Mouse (Mus musculus) macrophage (primary cell): Measurements from ENCODE around the gene Maml3. TPM values are rescaled to one million over a fixed set of nuclear protein-coding genes. Genes with fewer than 3 reads are reported as not detected.

ENCODE experiments used
- H3K27ac ChIP-seq: fragments of 350-480 bp; formaldehyde crosslinking; 2 replicates; pipeline ENCODE4 v1.9.0; 2021
- H3K36me3 ChIP-seq: fragments of 350-480 bp; formaldehyde crosslinking; 2 replicates; pipeline ENCODE4 v1.9.0; 2021; ENCODE audit errors: inconsistent target
- H3K4me3 ChIP-seq: fragments of 350-480 bp; formaldehyde crosslinking; 2 replicates; pipeline ENCODE4 v1.9.0; 2021; ENCODE audit errors: inconsistent target
- H3K79me2 ChIP-seq: fragments of 350-480 bp; formaldehyde crosslinking; 2 replicates; pipeline ENCODE4 v1.9.0; 2021; ENCODE audit errors: inconsistent target
- WGBS: methylation state at CpG from one replicate; pipeline ENCODE4 v1.1.7; 2026; ENCODE audit warnings: inconsistent platforms; ENCODE audit not compliant: missing documents; 5-methylcytosine and 5-hydroxymethylcytosine counted together
- polyA plus RNA-seq: library from polyadenylated mRNA; stranded (reverse); fragments of 250-400 nt; gene quantifications from 3 replicates; pipeline ENCODE4 v1.2.4, GENCODE M21; 2018; ENCODE audit warnings: inconsistent platforms

Maml3 gene
- polyA plus RNA-seq, 1 experiment from 2014 or later = 0.72 TPM

- Histone ChIP-seq H3K36me3 (no peaks in the 10 kb centered on the region), H3K79me2 (no peaks in the 10 kb centered on the region), H3K4me3 (no peak overlapping the region), H3K27ac (no peak overlapping the region)
- 36% methylated on average over 5 of the region's 5 CpGs for WGBS
These were observed 123.4 kb downstream of the Maml3 start for GRCm38 (mm10) chr3:51981496-51981895.

GRCm38 (mm10) chr3:51977654-51978352 lies 127.1 kb downstream of the Maml3 start:
- H3K27ac ChIP-seq = no peak overlapping the region
- 95% methylated on average over 8 of the region's 8 CpGs for WGBS
- H3K36me3 ChIP-seq = no peaks in the 10 kb centered on the region
- H3K79me2 ChIP-seq = no peaks in the 10 kb centered on the region
- no peak overlapping the region for H3K4me3 ChIP-seq

- no peak overlapping the region for H3K27ac ChIP-seq
- no peak overlapping the region for H3K4me3 ChIP-seq
- no peaks in the 10 kb centered on the region for H3K79me2 ChIP-seq
- no peaks in the 10 kb centered on the region for H3K36me3 ChIP-seq
- 94% methylated on average over 7 of the region's 7 CpGs for WGBS
These were observed 130.3 kb downstream of the Maml3 start for GRCm38 (mm10) chr3:51974601-51975000.

- WGBS = 67% methylated on average over 6 of the region's 6 CpGs
- H3K36me3 ChIP-seq = no peaks in the 10 kb centered on the region
- H3K27ac ChIP-seq = no peak overlapping the region
- H3K4me3 ChIP-seq = no peak overlapping the region
- H3K79me2 ChIP-seq = no peaks in the 10 kb centered on the region
These were observed 130.7 kb downstream of the Maml3 start for GRCm38 (mm10) chr3:51974153-51974552.

- Histone ChIP-seq H3K79me2 (no peaks in the 10 kb centered on the region), H3K27ac (no peak overlapping the region), H3K36me3 (no peaks in the 10 kb centered on the region), H3K4me3 (no peak overlapping the region)
- WGBS = 100% methylated on average over 6 of the region's 6 CpGs
These were observed 132.3 kb downstream of the Maml3 start for GRCm38 (mm10) chr3:51972576-51972975.

GRCm38 (mm10) chr3:51970489-51970888 lies 134.4 kb downstream of the Maml3 start:
- WGBS = 95% methylated on average over 2 of the region's 2 CpGs
- Histone ChIP-seq H3K79me2 (no peaks in the 10 kb centered on the region), H3K4me3 (no peak overlapping the region), H3K27ac (no peak overlapping the region), H3K36me3 (no peaks in the 10 kb centered on the region)

GRCm38 (mm10) chr3:51969451-51969850 lies 135.4 kb downstream of the Maml3 start:
- H3K4me3 ChIP-seq = no peak overlapping the region
- no peaks in the 10 kb centered on the region for H3K79me2 ChIP-seq
- no peak overlapping the region for H3K27ac ChIP-seq
- H3K36me3 ChIP-seq = no peaks in the 10 kb centered on the region
- WGBS = 97% methylated on average over 6 of the region's 6 CpGs

- 92% methylated on average over 7 of the region's 7 CpGs for WGBS
- Histone ChIP-seq H3K27ac (no peak overlapping the region), H3K79me2 (no peaks in the 10 kb centered on the region), H3K4me3 (no peak overlapping the region), H3K36me3 (no peaks in the 10 kb centered on the region)
These were observed 139.0 kb downstream of the Maml3 start for GRCm38 (mm10) chr3:51965841-51966240.

- Histone ChIP-seq H3K79me2 (no peaks in the 10 kb centered on the region), H3K4me3 (no peak overlapping the region), H3K27ac (no peak overlapping the region), H3K36me3 (no peaks in the 10 kb centered on the region)
- 42% methylated on average over 2 of the region's 2 CpGs for WGBS
These were observed 139.4 kb downstream of the Maml3 start for GRCm38 (mm10) chr3:51965436-51965835.

- H3K79me2 ChIP-seq = no peaks in the 10 kb centered on the region
- H3K4me3 ChIP-seq = no peak overlapping the region
- H3K27ac ChIP-seq = no peak overlapping the region
- no peaks in the 10 kb centered on the region for H3K36me3 ChIP-seq
- 64% methylated on average over 2 of the region's 3 CpGs for WGBS
These were observed 139.9 kb downstream of the Maml3 start for GRCm38 (mm10) chr3:51965008-51965407.

GRCm38 (mm10) chr3:51963891-51964593 lies 140.8 kb downstream of the Maml3 start:
- Histone ChIP-seq H3K4me3 (no peak overlapping the region), H3K79me2 (no peaks in the 10 kb centered on the region)
- 70% methylated on average over 4 of the region's 4 CpGs for WGBS

GRCm38 (mm10) chr3:51963151-51963791 lies 141.6 kb downstream of the Maml3 start:
- WGBS = 92% methylated on average over 9 of the region's 9 CpGs
- Histone ChIP-seq H3K27ac (no peak overlapping the region), H3K36me3 (no peaks in the 10 kb centered on the region), H3K4me3 (no peak overlapping the region), H3K79me2 (no peaks in the 10 kb centered on the region)

More at GRCm38 (mm10) chr3:51963891-51964593, 140.8 kb downstream of the Maml3 start:
- no peaks in the 10 kb centered on the region for H3K36me3 ChIP-seq
- H3K27ac ChIP-seq = no peak overlapping the region

- H3K79me2 ChIP-seq = no peaks in the 10 kb centered on the region
- no peak overlapping the region for H3K27ac ChIP-seq
- H3K36me3 ChIP-seq = no peaks in the 10 kb centered on the region
- H3K4me3 ChIP-seq = no peak overlapping the region
- WGBS = 94% methylated on average over 2 of the region's 2 CpGs
These were observed 146.1 kb downstream of the Maml3 start for GRCm38 (mm10) chr3:51958751-51959150.

GRCm38 (mm10) chr3:51954441-51954840 lies 150.4 kb downstream of the Maml3 start:
- 98% methylated on average over 4 of the region's 4 CpGs for WGBS

GRCm38 (mm10) chr3:51953927-51954326 lies 150.9 kb downstream of the Maml3 start:
- Histone ChIP-seq H3K27ac (no peak overlapping the region), H3K36me3 (no peaks in the 10 kb centered on the region), H3K4me3 (no peak overlapping the region), H3K79me2 (no peaks in the 10 kb centered on the region)
- WGBS = 93% methylated on average over 11 of the region's 11 CpGs

More at GRCm38 (mm10) chr3:51954441-51954840, 150.4 kb downstream of the Maml3 start:
- Histone ChIP-seq H3K36me3 (no peaks in the 10 kb centered on the region), H3K27ac (no peak overlapping the region), H3K79me2 (no peaks in the 10 kb centered on the region), H3K4me3 (no peak overlapping the region)
